Mouse (Mus musculus): ENCODE results near the gene Cyct. TPM values are rescaled to one million over a fixed set of nuclear protein-coding genes. Genes with fewer than 3 reads are reported as not detected.

Gene Cyct
- polyA plus RNA-seq, 1 experiment from 2014 or later = 0.32 TPM

DNA sequence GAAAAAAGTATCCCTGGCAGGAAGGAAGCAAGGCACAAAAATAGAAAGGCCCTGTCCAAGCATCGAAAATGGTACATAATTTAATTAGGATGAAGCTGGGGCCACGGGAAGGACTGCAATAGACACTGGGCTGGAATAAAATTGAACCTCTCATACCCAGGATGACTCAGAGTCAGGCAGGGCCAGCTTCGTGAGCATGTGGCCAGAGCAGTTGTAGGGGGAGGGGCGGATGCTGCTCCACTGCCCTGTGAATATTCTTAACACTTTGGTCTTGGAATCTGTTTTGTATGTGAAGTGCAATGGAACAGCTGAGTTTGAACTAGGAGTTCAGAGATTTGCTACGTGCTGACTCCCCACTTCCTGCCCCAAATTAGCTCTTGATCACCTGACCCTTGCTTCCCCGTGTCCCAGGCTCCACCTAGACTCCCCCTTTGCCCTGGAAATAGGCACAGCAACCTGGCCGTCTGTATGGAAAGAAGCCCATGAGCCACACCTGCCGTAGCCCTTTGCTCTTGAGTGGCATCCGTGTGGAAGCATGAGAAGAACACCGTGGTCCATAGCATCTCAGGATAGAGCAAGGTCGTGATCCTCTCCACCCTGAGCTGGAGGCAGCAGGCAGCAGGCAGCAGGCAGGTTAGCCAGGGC lies 28.0 kb downstream of the Cyct start:
- 51% methylated on average over 11 of the region's 11 CpGs for WGBS
- no peak for ATAC-seq (ENCODE audit: extremely low read depth, insufficient number of reproducible peaks, low FRiP score, low TSS enrichment)
- Histone ChIP-seq H3K27ac (replicated peaks) (no peak overlapping the region), H3K4me1 (no peaks in the 10 kb centered on the region), H3K9me3 (no peaks in the 10 kb centered on the region), H3K36me3 (no peaks in the 10 kb centered on the region), H3K4me2 (no peak overlapping the region), H3K27me3 (replicated peaks) (peaks cover 14% of the 10 kb centered on the region), H3K4me3 (no peak overlapping the region), H3K9ac (no peak overlapping the region)

DNA sequence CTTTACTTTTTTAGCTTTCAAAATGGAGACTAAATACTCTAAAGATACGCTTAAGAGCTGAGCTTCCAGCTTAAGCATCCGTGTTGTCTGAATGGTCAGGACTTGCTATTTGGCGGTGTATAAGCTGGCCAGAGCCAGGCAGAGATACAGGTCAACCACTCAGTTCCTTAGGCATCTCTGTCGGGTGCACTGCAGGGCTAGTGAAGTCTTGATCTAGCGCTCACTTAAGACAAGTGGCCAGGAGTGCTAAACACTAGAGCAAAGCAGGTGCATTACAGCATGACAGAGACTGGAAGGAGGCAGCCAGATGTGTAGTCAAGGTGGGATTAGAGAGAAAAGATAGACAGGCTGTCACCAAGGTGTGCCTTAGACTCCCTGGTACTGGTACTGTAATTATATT lies 30.2 kb downstream of the Cyct start:
- no peak overlapping the region for H3K4me2 ChIP-seq
- no peak for ATAC-seq (ENCODE audit: extremely low read depth, insufficient number of reproducible peaks, low FRiP score, low TSS enrichment)
- H3K4me1 ChIP-seq = no peaks in the 10 kb centered on the region
- H3K4me3 ChIP-seq = no peak overlapping the region
- no peaks in the 10 kb centered on the region for H3K36me3 ChIP-seq
- no peaks in the 10 kb centered on the region for H3K9me3 ChIP-seq
- WGBS = 79% methylated on average over 5 of the region's 5 CpGs
- no peaks in the 10 kb centered on the region for H3K27me3 ChIP-seq (replicated peaks)
- H3K27ac ChIP-seq (replicated peaks) = no peak overlapping the region
- H3K9ac ChIP-seq = no peak overlapping the region

DNA sequence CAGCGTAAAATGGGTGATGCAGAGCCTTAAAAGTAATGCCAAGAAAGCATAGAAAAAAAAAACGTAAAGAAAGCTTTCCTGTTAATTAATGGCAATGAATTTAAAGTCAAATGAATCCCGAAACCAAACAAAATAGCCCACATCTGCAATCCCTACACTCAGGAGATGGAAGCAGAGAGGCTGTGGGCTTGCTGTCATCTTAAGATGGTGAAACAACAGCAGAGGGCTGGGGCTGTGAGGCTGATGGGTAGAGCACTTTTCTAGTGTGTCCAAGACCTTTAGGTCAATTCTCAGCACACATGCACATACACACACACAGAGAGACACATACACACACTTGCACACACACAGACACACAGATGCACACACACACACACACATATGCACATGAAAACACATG lies 34.1 kb downstream of the Cyct start:
- no peak for ATAC-seq (ENCODE audit: extremely low read depth, insufficient number of reproducible peaks, low FRiP score, low TSS enrichment)
- WGBS = 77% methylated on average over 3 of the region's 3 CpGs
- H3K4me2 ChIP-seq = no peak overlapping the region

DNA sequence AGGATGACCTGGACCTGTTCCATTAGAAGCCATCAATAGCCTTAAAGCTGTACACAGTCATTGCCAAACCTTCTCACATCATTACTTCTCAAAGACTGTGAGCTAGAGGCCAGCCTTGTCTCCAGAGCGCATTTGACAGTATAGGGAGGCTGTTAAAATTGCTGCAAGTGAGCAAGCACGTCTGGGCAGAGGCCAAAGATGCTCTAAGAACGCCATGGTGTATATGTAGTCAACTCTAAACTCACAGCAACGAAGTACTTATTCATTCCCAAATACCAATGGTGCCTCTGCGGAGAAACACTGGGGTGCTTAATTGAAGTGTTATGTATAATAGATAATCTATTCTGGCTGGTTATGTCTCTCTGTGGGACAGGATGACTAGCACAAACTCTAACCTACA lies 35.8 kb downstream of the Cyct start:
- Histone ChIP-seq H3K4me3 (no peak overlapping the region), H3K4me2 (no peak overlapping the region), H3K4me1 (no peaks in the 10 kb centered on the region), H3K27me3 (replicated peaks) (no peaks in the 10 kb centered on the region), H3K9me3 (no peaks in the 10 kb centered on the region), H3K36me3 (no peaks in the 10 kb centered on the region), H3K27ac (replicated peaks) (no peak overlapping the region), H3K9ac (no peak overlapping the region)
- 76% methylated on average over 5 of the region's 5 CpGs for WGBS
- ATAC-seq (ENCODE audit: extremely low read depth, insufficient number of reproducible peaks, low FRiP score, low TSS enrichment) = no peak

More for the DNA sequence above, 34.1 kb downstream of the Cyct start:
- no peak overlapping the region for H3K27ac ChIP-seq (replicated peaks)
- no peaks in the 10 kb centered on the region for H3K27me3 ChIP-seq (replicated peaks)
- H3K36me3 ChIP-seq = no peaks in the 10 kb centered on the region
- H3K4me3 ChIP-seq = no peak overlapping the region
- H3K9me3 ChIP-seq = no peaks in the 10 kb centered on the region
- H3K4me1 ChIP-seq = no peaks in the 10 kb centered on the region
- H3K9ac ChIP-seq = no peak overlapping the region

DNA sequence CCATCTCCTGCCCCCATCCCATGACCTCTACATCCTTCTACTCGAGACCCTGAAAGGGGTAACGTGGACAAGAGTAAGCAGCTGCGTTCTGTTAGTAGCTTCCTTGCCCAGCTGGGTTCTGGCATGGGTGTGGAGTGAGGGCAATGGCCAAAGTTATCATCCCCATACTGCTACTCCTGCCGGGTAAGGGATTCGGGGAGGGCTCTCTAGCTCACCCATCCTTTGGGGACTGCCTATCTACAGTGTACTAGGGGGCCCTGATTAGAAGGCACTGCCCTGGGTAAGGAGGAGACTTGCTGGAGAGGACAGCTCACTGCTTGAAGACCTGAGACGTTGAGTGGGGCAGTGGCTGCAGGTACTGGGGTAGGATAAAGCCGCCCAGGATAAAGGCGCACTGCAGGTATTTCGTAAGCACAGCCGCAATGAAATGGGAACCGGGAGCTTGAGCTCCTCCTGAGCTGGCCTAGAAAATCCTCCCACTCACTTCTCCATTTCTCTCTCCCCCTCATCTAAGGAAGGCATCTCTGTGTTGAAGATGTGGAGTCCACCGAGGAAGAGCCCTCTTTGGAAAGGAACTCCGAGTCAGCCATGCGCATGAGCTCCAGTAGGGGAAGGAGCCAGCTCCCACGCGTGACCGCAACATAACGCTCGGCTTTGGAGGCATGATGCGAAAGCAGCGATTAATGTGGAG lies 36.9 kb downstream of the Cyct start:
- Histone ChIP-seq H3K4me2 (no peak overlapping the region), H3K36me3 (no peaks in the 10 kb centered on the region), H3K4me3 (no peak overlapping the region), H3K9me3 (no peaks in the 10 kb centered on the region), H3K27ac (replicated peaks) (no peak overlapping the region), H3K4me1 (no peaks in the 10 kb centered on the region), H3K27me3 (replicated peaks) (no peaks in the 10 kb centered on the region), H3K9ac (no peak overlapping the region)
- WGBS = 78% methylated on average over 21 of the region's 21 CpGs
- ATAC-seq (ENCODE audit: extremely low read depth, insufficient number of reproducible peaks, low FRiP score, low TSS enrichment) = no peak

DNA sequence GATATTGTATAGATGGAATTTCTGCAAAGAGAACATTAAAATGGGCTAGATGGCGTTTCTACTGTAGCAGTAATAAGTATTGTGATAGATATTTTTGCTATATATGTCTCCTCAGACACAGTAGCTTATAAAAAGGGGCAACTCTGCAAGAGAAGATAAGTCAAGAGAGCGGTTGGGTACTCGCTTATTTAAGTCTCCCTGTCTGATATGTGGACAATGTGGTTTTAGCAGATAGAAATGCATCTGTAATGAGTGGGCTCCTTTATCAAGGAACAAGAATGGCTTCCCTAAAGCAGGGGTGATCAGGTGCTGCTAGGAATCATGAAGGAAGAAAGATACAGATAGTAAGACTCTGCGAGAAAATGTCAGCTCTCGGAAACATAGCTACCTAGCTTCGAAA lies 39.9 kb downstream of the Cyct start:
- WGBS = 78% methylated on average over 6 of the region's 6 CpGs

DNA sequence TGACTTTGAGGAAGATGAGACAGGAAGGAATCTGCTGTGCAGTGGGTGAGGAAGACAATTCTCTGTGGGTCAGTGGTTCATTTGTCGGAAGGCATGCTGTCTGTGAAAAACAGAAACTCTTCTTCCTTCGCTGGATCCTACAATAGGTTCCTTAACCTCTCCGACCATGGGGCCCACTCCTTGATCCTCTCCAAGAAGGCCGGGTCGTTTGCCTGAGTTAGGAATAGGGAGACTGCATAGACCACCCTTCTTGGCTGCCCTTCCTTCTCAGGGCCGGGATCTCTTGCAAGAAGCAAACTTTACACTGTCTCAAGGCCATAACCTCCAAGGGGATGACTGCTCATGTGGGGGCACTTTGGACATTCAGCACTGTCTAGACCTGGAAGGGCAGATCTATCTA lies 41.0 kb downstream of the Cyct start:
- Histone ChIP-seq H3K4me1 (no peaks in the 10 kb centered on the region), H3K27me3 (replicated peaks) (no peaks in the 10 kb centered on the region), H3K27ac (replicated peaks) (no peak overlapping the region), H3K4me3 (no peak overlapping the region), H3K36me3 (no peaks in the 10 kb centered on the region), H3K4me2 (no peak overlapping the region), H3K9me3 (no peaks in the 10 kb centered on the region), H3K9ac (no peak overlapping the region)
- WGBS = 82% methylated on average over 6 of the region's 6 CpGs
- no peak for ATAC-seq (ENCODE audit: extremely low read depth, insufficient number of reproducible peaks, low FRiP score, low TSS enrichment)

More for the DNA sequence above, 39.9 kb downstream of the Cyct start:
- H3K9me3 ChIP-seq = no peaks in the 10 kb centered on the region
- no peak overlapping the region for H3K9ac ChIP-seq
- ATAC-seq (ENCODE audit: extremely low read depth, insufficient number of reproducible peaks, low FRiP score, low TSS enrichment) = no peak
- no peak overlapping the region for H3K4me3 ChIP-seq
- H3K27me3 ChIP-seq (replicated peaks) = no peaks in the 10 kb centered on the region
- no peak overlapping the region for H3K4me2 ChIP-seq
- H3K27ac ChIP-seq (replicated peaks) = no peak overlapping the region
- no peaks in the 10 kb centered on the region for H3K4me1 ChIP-seq
- H3K36me3 ChIP-seq = no peaks in the 10 kb centered on the region

Small RNAs within 50 kb of the gene (microRNA-seq; reads per million reads assigned to microRNA genes)
- not detected for gene Gm44337

Other genes with a start within 250 kb of the Cyct start
- gene Pde11a, start 21.7 kb downstream of the Cyct start, polyA plus RNA-seq (2015; fragmentation: Nextera tagmentation; extraction: Ambion mirVana) = 0.05 TPM in 1 of 2 replicates, not detected in the other
- gene Rbm45, start 9.5 kb upstream of the Cyct start, polyA plus RNA-seq (2015; fragmentation: Nextera tagmentation; extraction: Ambion mirVana) = 11.7 and 12.8 TPM in 2 replicates
- 4.4 and 4.9 TPM in 2 replicates for gene Osbpl6, start 46.1 kb upstream of the Cyct start, polyA plus RNA-seq (2015; fragmentation: Nextera tagmentation; extraction: Ambion mirVana)